Mouse (Mus musculus) G1E (cell line): ENCODE measurements at regions not wholly inside any gene's neighbourhood (a gene's known extent, or its start where the extent isn't known, plus 50 kb on each side); places are given as distances from the start of the nearest gene placed in this dataset.

Source experiments
- ATAC-seq: 2 replicates; pipeline ENCODE4 v1.8.0; 2016; ENCODE audit warnings: mild to moderate bottlenecking; ENCODE audit not compliant: insufficient number of reproducible peaks, poor library complexity, low FRiP score, severe bottlenecking; ENCODE audit errors: extremely low read depth
- DNase-seq: peaks from one replicate; pipeline ENCODE4 v3.0.0; 2012; ENCODE audit warnings: low spot score
- H3K27me3 ChIP-seq: 2 replicates; pipeline ENCODE4 v1.6.1; 2012; ENCODE audit warnings: mild to moderate bottlenecking, low read length, inconsistent platforms; ENCODE audit not compliant: insufficient read depth
- H3K36me3 ChIP-seq: replicated peaks from 2 replicates; pipeline ENCODE3; 2012; ENCODE audit warnings: mild to moderate bottlenecking, inconsistent platforms
- H3K4me1 ChIP-seq: 2 replicates; pipeline ENCODE4 v1.6.1; 2012; ENCODE audit warnings: low read depth, low read length, inconsistent platforms, mixed read lengths; ENCODE audit not compliant: insufficient read depth
- H3K4me3 ChIP-seq: 2 replicates; pipeline ENCODE4 v1.5.1; 2012; ENCODE audit warnings: low read depth, mild to moderate bottlenecking, inconsistent platforms, low read length, moderate library complexity, mixed read lengths
- H3K9me3 ChIP-seq: replicated peaks from 2 replicates; pipeline ENCODE4 v1.6.1; 2012; ENCODE audit warnings: inconsistent platforms
- CTCF ChIP-seq: IDR thresholded peaks from 2 replicates; pipeline ENCODE4 v1.5.1; 2012; ENCODE audit warnings: low read depth, low read length, inconsistent platforms, mixed read lengths
- GATA1 ChIP-seq: IDR thresholded peaks from 2 replicates; pipeline ENCODE4 v1.6.1; 2012; ENCODE audit warnings: borderline replicate concordance, low read length, inconsistent platforms, mixed read lengths
- GATA2 ChIP-seq: IDR thresholded peaks from 2 replicates; pipeline ENCODE4 v1.6.1; 2012; ENCODE audit warnings: low read depth, low read length, inconsistent platforms, borderline replicate concordance
- POLR2AphosphoS5 ChIP-seq: IDR thresholded peaks from 2 replicates; pipeline ENCODE4 v1.6.1; 2012; ENCODE audit warnings: low read depth, low read length, inconsistent platforms; ENCODE audit not compliant: insufficient replicate concordance
- TAL1 ChIP-seq: conservative IDR thresholded peaks from 2 replicates; pipeline ENCODE4 v1.6.1; 2012; ENCODE audit warnings: low read depth, low read length, inconsistent platforms, mixed read lengths

DNA sequence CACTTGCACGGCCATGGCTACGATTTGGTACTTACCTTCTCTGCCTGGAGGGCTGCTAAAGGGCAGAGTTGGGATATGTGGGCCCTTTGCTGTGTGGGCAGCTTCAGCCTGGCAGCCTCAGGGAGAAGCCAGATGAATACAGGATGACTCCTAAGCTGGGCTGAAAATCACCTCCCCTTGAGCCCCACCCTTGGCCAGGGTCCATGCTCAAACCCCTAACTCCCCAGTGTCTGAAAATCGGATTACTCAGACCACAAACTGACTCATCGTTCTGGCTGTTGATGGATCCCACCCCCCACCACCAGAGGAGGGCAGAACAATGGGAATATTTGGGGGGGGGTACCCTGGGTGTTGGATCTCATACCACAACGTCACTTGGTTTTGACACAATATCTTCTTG is 471.6 kb downstream of the Med13l start:
- DNase-seq (no peak), ATAC-seq (no peak)
- no peaks in the 10 kb centered on the region for H3K27me3 ChIP-seq
- H3K36me3 ChIP-seq, result no peaks in the 10 kb centered on the region
- H3K4me3 ChIP-seq, result no peak overlapping the region
- H3K4me1 ChIP-seq, result no peaks in the 10 kb centered on the region
- TF ChIP-seq TAL1, result no peak
- TF ChIP-seq GATA2, result no peak
- no peak for TF ChIP-seq GATA1
- H3K9me3 ChIP-seq, result peaks cover 84% of the 10 kb centered on the region

DNA sequence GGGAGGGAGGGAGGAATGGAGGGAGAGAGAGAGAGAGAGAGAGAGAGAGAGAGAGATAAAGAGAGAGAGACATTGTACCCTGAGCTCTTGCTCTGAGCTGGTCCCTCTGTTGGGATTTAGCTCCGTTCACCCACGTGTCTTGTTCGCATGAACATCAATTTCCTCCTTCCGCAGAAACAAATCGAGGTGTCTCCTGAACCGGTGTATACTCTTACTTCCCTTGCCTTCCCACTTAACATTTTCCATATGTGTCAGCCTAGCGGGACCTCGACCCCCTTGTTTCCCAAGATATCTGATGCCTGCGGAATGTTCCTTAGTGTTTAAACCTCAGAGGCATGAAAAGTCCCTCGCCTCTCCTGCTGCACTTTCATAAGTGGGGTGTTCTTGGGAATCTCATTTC is 484.1 kb downstream of the Med13l start:
- H3K36me3 ChIP-seq, result no peaks in the 10 kb centered on the region
- no peaks in the 10 kb centered on the region for H3K4me1 ChIP-seq
- ATAC-seq (no peak), DNase-seq (no peak)
- H3K4me3 ChIP-seq, result no peak overlapping the region
- peaks cover 68% of the 10 kb centered on the region for H3K9me3 ChIP-seq
- TF ChIP-seq GATA2 (no peak), GATA1 (no peak), TAL1 (no peak), CTCF (no peak), POLR2AphosphoS5 (no peak)
- H3K27me3 ChIP-seq, result no peaks in the 10 kb centered on the region

DNA sequence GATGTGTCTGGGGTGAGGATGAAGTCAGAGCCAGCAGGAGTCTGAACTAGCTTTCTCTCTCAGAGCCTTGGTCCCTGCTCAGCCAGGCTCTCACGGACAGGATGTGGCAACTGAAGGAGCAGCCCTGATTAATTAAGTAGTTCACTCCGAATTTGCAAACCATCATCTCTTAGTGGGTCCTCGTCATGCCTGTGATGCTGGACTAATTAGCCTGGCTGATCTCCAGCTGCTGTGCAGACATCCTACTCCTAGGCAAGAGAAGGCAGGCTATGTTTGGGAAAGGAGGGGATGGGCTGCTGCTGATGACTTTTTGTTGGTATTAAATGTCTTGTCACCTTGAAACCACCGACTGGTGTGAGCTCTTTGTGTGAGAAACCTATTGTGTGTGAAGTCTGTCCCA is 487.1 kb downstream of the Med13l start:
- no peak for DNase-seq
- H3K4me3 ChIP-seq, result no peak overlapping the region
- H3K9me3 ChIP-seq, result peaks cover 69% of the 10 kb centered on the region
- no peaks in the 10 kb centered on the region for H3K36me3 ChIP-seq
- no peak for ATAC-seq
- no peaks in the 10 kb centered on the region for H3K4me1 ChIP-seq
- H3K27me3 ChIP-seq, result no peaks in the 10 kb centered on the region
- TF ChIP-seq CTCF (no peak), TAL1 (no peak), POLR2AphosphoS5 (no peak), GATA2 (no peak), GATA1 (no peak)

DNA sequence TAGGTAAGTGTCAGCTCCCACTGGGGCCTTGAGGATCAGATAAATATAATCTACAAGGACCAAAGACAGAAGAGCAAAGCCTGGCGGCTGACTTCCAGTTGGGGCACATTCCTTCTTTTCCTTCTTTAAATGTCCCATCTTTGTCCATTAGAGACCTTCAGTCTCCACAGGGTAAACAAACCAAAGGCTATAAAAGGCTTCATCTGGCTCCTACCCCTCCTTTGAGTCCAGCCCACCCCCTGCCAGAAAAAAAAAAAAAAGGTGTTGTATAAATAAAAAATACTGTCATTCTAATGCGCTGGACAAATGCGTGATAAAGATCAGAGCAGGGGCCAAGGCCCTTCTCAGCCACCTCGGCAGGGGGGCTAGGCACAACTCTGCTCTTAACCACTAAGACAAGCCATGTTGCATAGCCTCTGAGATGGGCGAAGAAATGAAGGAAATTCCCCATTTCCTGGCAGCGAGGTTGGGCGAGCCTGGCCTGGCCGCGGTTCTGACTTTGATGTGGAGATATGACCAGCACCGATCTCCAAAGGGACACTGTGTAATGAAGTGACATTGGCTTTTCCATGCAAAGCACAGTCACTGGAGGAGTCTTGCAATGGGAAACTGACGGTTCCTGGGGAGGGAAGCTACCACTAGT is 492.0 kb downstream of the Med13l start:
- H3K4me1 ChIP-seq, result no peaks in the 10 kb centered on the region
- H3K36me3 ChIP-seq, result no peaks in the 10 kb centered on the region
- TF ChIP-seq POLR2AphosphoS5, result no peak
- DNase-seq (no peak), ATAC-seq (no peak)
- H3K4me3 ChIP-seq, result no peak overlapping the region
- peaks cover 83% of the 10 kb centered on the region for H3K9me3 ChIP-seq
- H3K27me3 ChIP-seq, result no peaks in the 10 kb centered on the region

DNA sequence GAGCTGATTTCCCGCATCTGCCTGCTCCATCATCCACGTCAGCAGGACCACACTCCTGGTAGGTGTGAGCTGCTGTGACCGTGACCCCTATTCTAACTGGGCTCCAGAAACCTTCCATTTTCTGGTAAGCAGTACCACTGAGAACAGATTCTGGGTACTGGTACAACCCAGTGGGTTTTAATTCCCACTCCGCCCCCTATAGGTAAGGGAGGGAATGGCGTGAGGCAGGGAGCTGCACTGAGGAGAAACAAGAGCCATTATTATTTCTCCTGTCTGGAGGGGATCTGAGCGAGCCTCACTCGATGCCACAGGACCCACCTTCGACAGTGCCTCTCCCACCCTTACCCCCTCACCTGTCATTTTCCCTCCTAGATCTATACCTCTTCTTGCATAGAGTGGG is 493.3 kb downstream of the Med13l start:
- H3K27me3 ChIP-seq, result no peaks in the 10 kb centered on the region
- ATAC-seq (no peak), DNase-seq (no peak)
- no peaks in the 10 kb centered on the region for H3K4me1 ChIP-seq
- no peak overlapping the region for H3K4me3 ChIP-seq
- TF ChIP-seq CTCF, result no peak
- TF ChIP-seq POLR2AphosphoS5, result no peak
- no peak for TF ChIP-seq GATA2
- TF ChIP-seq GATA1, result no peak
- no peak for TF ChIP-seq TAL1
- H3K9me3 ChIP-seq, result peaks cover 82% of the 10 kb centered on the region
- no peaks in the 10 kb centered on the region for H3K36me3 ChIP-seq

DNA sequence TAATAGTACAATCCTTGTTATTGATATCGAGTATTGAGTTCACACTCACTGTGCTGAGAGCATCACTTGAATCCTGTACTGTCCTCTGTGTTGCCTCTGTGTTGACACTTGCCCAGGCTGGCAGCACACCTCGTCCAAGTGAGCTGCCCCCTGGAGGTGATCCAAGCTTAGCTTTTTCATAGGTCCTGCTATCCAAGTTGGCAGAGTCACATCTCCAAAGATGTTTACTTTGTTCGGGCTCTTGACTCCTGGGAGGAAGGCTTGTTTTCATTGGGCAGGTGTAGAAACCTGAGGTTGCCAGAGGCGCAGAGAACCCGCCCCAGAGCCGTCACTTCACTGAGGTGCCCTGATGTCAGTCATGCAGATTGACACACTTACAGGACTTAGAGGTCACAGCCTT is 493.9 kb downstream of the Med13l start:
- TF ChIP-seq GATA2 (no peak), POLR2AphosphoS5 (no peak), GATA1 (no peak), TAL1 (no peak), CTCF (no peak)
- DNase-seq (no peak), ATAC-seq (no peak)
- Histone ChIP-seq H3K4me3 (no peak overlapping the region), H3K9me3 (peaks cover 83% of the 10 kb centered on the region), H3K27me3 (no peaks in the 10 kb centered on the region), H3K4me1 (no peaks in the 10 kb centered on the region), H3K36me3 (no peaks in the 10 kb centered on the region)

DNA sequence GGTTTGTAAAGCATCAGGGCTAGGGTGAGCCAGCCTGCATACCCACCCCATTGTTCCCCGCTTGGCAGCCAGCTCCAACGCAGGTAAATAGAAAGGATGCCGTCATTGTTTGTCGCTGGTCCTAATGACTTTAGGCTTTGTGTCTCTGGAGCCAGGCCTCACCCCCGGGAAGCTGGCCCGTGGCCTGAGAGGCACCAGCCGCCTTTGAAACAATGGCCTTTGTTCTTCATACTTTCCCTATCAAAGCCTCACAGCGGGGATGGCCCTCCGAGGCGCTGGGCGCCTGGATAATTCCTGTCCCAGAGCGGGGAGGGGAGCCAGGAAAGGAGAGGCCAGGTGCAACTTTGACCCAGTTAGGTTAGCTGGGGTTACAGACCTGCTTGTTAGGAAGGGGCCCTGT is 495.0 kb downstream of the Med13l start:
- Histone ChIP-seq H3K36me3 (no peaks in the 10 kb centered on the region), H3K4me3 (no peak overlapping the region), H3K27me3 (no peaks in the 10 kb centered on the region), H3K4me1 (no peaks in the 10 kb centered on the region), H3K9me3 (peaks cover 86% of the 10 kb centered on the region)
- ATAC-seq (no peak), DNase-seq (no peak)
- no peak for TF ChIP-seq POLR2AphosphoS5
- TF ChIP-seq TAL1, result no peak
- TF ChIP-seq GATA1, result no peak
- TF ChIP-seq CTCF, result no peak
- TF ChIP-seq GATA2, result no peak
